Mouse (Mus musculus): Measurements from ENCODE around the gene Hspe1. TPM values are rescaled to one million over a fixed set of nuclear protein-coding genes. Genes with fewer than 3 reads are reported as not detected.

Hspe1 gene
- polyA plus RNA-seq, 1 experiment from 2014 or later, result 281 TPM

DNA sequence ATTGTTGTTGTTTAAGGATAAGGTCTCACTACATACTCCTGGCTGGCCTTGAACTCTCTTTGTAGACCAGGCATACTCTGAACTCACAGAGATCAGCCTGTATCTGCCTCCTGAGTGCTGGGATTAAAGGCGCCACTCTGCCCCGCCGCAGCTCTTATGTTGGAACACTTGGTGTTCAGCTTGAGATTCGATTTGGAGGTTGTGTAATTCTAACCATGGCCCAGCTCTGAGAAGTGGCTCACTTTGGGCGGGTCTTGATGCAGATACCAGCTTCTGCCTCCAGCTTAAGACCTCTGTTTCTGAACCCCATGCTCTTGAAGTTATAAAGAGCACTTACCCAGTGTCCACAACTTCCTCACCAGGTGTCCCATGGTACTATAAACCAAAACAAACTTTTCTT lies 41.8 kb downstream of the Hspe1 start:
- Histone ChIP-seq H3K36me3 (ENCODE audit: control insufficient read depth, insufficient read depth, low read length) (no peaks in the 10 kb centered on the region), H3K4me3 (ENCODE audit: low read length) (no peak overlapping the region), H3K9ac (ENCODE audit: low read length) (no peak overlapping the region), H3K9me3 (ENCODE audit: control insufficient read depth, low read length) (no peaks in the 10 kb centered on the region), H3K27ac (ENCODE audit: low read length) (no peak overlapping the region), H3K4me1 (replicated peaks; ENCODE audit: control insufficient read depth, insufficient read depth, low read length) (peaks cover 12% of the 10 kb centered on the region), H3K27me3 (ENCODE audit: control insufficient read depth, insufficient read depth, low read depth, low read length) (no peaks in the 10 kb centered on the region), H3K4me2 (ENCODE audit: low read depth, low read length) (no peak overlapping the region)
- no peak for ATAC-seq (ENCODE audit: low read depth)
- 91% methylated on average over 5 of the region's 5 CpGs for WGBS

GRCm38 (mm10) chr1:55130190-55130916 lies 42.4 kb downstream of the Hspe1 start:
- Histone ChIP-seq H3K4me1 (replicated peaks; ENCODE audit: control insufficient read depth, insufficient read depth, low read length) (peaks cover 12% of the 10 kb centered on the region), H3K36me3 (ENCODE audit: control insufficient read depth, insufficient read depth, low read length) (no peaks in the 10 kb centered on the region), H3K9me3 (ENCODE audit: control insufficient read depth, low read length) (no peaks in the 10 kb centered on the region), H3K27ac (ENCODE audit: low read length) (peak overlapping the region; percentile 84), H3K4me3 (ENCODE audit: low read length) (peak overlapping the region; percentile 98), H3K27me3 (ENCODE audit: control insufficient read depth, insufficient read depth, low read depth, low read length) (no peaks in the 10 kb centered on the region), H3K9ac (ENCODE audit: low read length) (peak overlapping the region; percentile 73), H3K4me2 (ENCODE audit: low read depth, low read length) (peak overlapping the region; percentile 73)
- no peak for ATAC-seq (ENCODE audit: low read depth)
- 56% methylated on average over 10 of the region's 10 CpGs for WGBS

- Histone ChIP-seq H3K36me3 (ENCODE audit: control insufficient read depth, insufficient read depth, low read length) (no peaks in the 10 kb centered on the region), H3K27me3 (ENCODE audit: control insufficient read depth, insufficient read depth, low read depth, low read length) (no peaks in the 10 kb centered on the region), H3K4me1 (replicated peaks; ENCODE audit: control insufficient read depth, insufficient read depth, low read length) (peaks cover 12% of the 10 kb centered on the region), H3K9ac (ENCODE audit: low read length) (peak within 1 kb of the TSS; percentile 99), H3K9me3 (ENCODE audit: control insufficient read depth, low read length) (no peaks in the 10 kb centered on the region), H3K4me2 (ENCODE audit: low read depth, low read length) (peak within 1 kb of the TSS; percentile 73), H3K27ac (ENCODE audit: low read length) (peak within 1 kb of the TSS; percentile 98), H3K4me3 (ENCODE audit: low read length) (peak within 1 kb of the TSS; percentile 98)
- WGBS, result under 1% methylated on average over 42 of the region's 42 CpGs
- ATAC-seq (ENCODE audit: low read depth), result peak; percentile 97
Measured at GRCm38 (mm10) chr1:55130943-55131401, 43.0 kb downstream of the Hspe1 start, which contains the start of gene Mob4. Gene Mob4 (plus strand): TSS chr1:55131231.

- Histone ChIP-seq H3K36me3 (ENCODE audit: control insufficient read depth, insufficient read depth, low read length) (no peaks in the 10 kb centered on the region), H3K27me3 (ENCODE audit: control insufficient read depth, insufficient read depth, low read depth, low read length) (no peaks in the 10 kb centered on the region), H3K27ac (ENCODE audit: low read length) (peak overlapping the region; percentile 98), H3K4me3 (ENCODE audit: low read length) (peak overlapping the region; percentile 98), H3K4me2 (ENCODE audit: low read depth, low read length) (peak overlapping the region; percentile 64), H3K9ac (ENCODE audit: low read length) (peak overlapping the region; percentile 99), H3K4me1 (replicated peaks; ENCODE audit: control insufficient read depth, insufficient read depth, low read length) (peaks cover 12% of the 10 kb centered on the region), H3K9me3 (ENCODE audit: control insufficient read depth, low read length) (no peaks in the 10 kb centered on the region)
- ATAC-seq (ENCODE audit: low read depth), result peak; percentile 90
- 0% methylated on average over 47 of the region's 47 CpGs for WGBS
Measured at GRCm38 (mm10) chr1:55131424-55132014, 43.6 kb downstream of the Hspe1 start.

GRCm38 (mm10) chr1:55132308-55132707 lies 44.4 kb downstream of the Hspe1 start:
- Histone ChIP-seq H3K36me3 (ENCODE audit: control insufficient read depth, insufficient read depth, low read length) (no peaks in the 10 kb centered on the region), H3K9ac (ENCODE audit: low read length) (peak overlapping the region; percentile 99; the same call in 1 of the 2 replicates), H3K4me2 (ENCODE audit: low read depth, low read length) (peak overlapping the region; percentile 64), H3K27ac (ENCODE audit: low read length) (no peak overlapping the region), H3K9me3 (ENCODE audit: control insufficient read depth, low read length) (no peaks in the 10 kb centered on the region), H3K4me1 (replicated peaks; ENCODE audit: control insufficient read depth, insufficient read depth, low read length) (peaks cover 12% of the 10 kb centered on the region), H3K27me3 (ENCODE audit: control insufficient read depth, insufficient read depth, low read depth, low read length) (no peaks in the 10 kb centered on the region), H3K4me3 (ENCODE audit: low read length) (peak overlapping the region; percentile 98)
- 51% methylated on average over 4 of the region's 4 CpGs for WGBS
- no peak for ATAC-seq (ENCODE audit: low read depth)

GRCm38 (mm10) chr1:55133173-55133572 lies 45.2 kb downstream of the Hspe1 start:
- Histone ChIP-seq H3K36me3 (ENCODE audit: control insufficient read depth, insufficient read depth, low read length) (peaks cover 2% of the 10 kb centered on the region; the same call in 1 of the 2 replicates), H3K4me2 (ENCODE audit: low read depth, low read length) (peak overlapping the region; percentile 14; the same call in 1 of the 2 replicates), H3K9ac (ENCODE audit: low read length) (no peak overlapping the region), H3K27me3 (ENCODE audit: control insufficient read depth, insufficient read depth, low read depth, low read length) (no peaks in the 10 kb centered on the region), H3K4me3 (ENCODE audit: low read length) (no peak overlapping the region), H3K9me3 (ENCODE audit: control insufficient read depth, low read length) (no peaks in the 10 kb centered on the region), H3K27ac (ENCODE audit: low read length) (no peak overlapping the region), H3K4me1 (replicated peaks; ENCODE audit: control insufficient read depth, insufficient read depth, low read length) (peaks cover 12% of the 10 kb centered on the region)
- 60% methylated on average over 2 of the region's 2 CpGs for WGBS
- no peak for ATAC-seq (ENCODE audit: low read depth)

- no peak overlapping the region for H3K27ac ChIP-seq (ENCODE audit: low read length)
- no peak overlapping the region for H3K4me3 ChIP-seq (ENCODE audit: low read length)
- peaks cover 12% of the 10 kb centered on the region for H3K4me1 ChIP-seq (replicated peaks; ENCODE audit: control insufficient read depth, insufficient read depth, low read length)
- peaks cover 2% of the 10 kb centered on the region; the same call in 1 of the 2 replicates for H3K36me3 ChIP-seq (ENCODE audit: control insufficient read depth, insufficient read depth, low read length)
- no peaks in the 10 kb centered on the region for H3K9me3 ChIP-seq (ENCODE audit: control insufficient read depth, low read length)
- ATAC-seq (ENCODE audit: low read depth), result no peak
- H3K27me3 ChIP-seq (ENCODE audit: control insufficient read depth, insufficient read depth, low read depth, low read length), result no peaks in the 10 kb centered on the region
- H3K4me2 ChIP-seq (ENCODE audit: low read depth, low read length), result no peak overlapping the region
- WGBS, result 94% methylated on average over 3 of the region's 3 CpGs
- H3K9ac ChIP-seq (ENCODE audit: low read length), result no peak overlapping the region
Measured at GRCm38 (mm10) chr1:55134301-55134700, 46.4 kb downstream of the Hspe1 start.

DNA sequence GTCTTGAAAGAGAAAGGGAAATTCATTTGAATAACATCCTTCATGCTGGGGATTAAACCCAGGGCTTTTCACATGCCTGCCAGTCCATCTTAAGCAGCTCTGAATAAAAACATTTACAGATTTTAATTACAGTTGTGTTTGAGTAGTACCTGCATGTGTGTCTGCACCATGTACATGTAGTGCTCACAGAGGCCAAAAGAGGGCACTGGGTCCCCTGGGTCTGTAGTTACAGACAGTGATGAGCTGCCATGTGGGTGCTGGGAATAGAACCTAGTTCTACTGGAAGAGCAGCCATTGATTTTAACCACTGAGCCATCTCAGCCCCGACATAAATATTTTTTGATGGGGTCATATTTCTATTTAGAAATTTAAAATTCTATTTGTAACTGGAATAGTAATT lies 47.9 kb downstream of the Hspe1 start:
- Histone ChIP-seq H3K4me1 (replicated peaks; ENCODE audit: control insufficient read depth, insufficient read depth, low read length) (peaks cover 9% of the 10 kb centered on the region), H3K4me2 (ENCODE audit: low read depth, low read length) (no peak overlapping the region), H3K27me3 (ENCODE audit: control insufficient read depth, insufficient read depth, low read depth, low read length) (no peaks in the 10 kb centered on the region), H3K36me3 (ENCODE audit: control insufficient read depth, insufficient read depth, low read length) (peaks cover 5% of the 10 kb centered on the region), H3K27ac (ENCODE audit: low read length) (no peak overlapping the region), H3K9ac (ENCODE audit: low read length) (no peak overlapping the region), H3K9me3 (ENCODE audit: control insufficient read depth, low read length) (no peaks in the 10 kb centered on the region), H3K4me3 (ENCODE audit: low read length) (no peak overlapping the region)
- 100% methylated on average over 1 of the region's 1 CpGs for WGBS
- ATAC-seq (ENCODE audit: low read depth), result no peak

Measured in lung, embryonic 16.5 days (tissue).